In the genomic region with DNA sequence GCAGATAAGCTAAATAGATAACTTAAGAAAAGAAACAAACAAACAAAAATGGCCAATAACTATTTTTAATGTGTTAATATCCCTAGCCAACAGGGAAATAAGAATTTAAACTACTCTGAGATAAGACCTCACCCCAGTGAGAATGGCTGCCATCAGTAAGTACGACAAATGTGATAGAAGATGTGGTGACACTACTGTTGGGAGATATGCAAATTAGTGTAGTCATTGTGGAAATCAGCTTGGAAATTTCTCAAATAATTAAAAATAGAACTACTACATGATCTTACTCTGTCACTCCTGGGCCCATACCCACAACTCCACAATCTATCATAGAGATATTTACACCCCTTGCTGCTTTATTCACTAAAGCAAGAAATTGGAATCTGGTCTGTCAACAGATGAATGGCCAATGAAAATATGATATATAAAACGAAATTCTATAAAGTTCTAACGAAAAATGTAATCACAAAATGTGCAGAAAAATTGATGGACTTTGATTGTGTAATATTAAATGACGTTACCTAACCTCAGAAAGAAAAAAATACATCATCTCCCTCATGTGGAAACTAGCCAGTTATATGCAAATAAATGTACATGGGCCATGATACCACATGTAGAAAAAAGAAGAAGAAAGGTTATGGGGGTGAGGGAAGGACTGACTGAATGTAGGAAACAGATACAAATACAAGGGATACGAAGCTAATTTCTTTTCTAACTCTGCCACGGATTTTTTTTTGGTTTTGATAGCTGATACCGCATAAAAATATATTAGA, we compare ENCODE assay signal across 24 mouse cellular contexts.
"Had no signal": no experiment of that assay in that cellular context is flagged by ENCODE, and none has a peak within 500 bp of the region (broad histone marks: within the 10 kb centered on the region; RNA-seq: fewer than 3 reads in every experiment).

No protein-coding gene starts in this region.

- H3K9me3 ChIP-seq: heart, embryonic 10.5 days; heart, embryonic 12.5 days; hindbrain, embryonic 10.5 days; hindbrain, embryonic 12.5 days; hindbrain, embryonic 15.5 days; intestine, embryonic 15.5 days; limb, embryonic 10.5 days; limb, embryonic 12.5 days had no signal

- DNase-seq: gastrocnemius, postnatal 14 days; gastrocnemius, postnatal 36 days; heart, adult 18-20 months; heart, postnatal 10 days; heart, postnatal 4 days; kidney, adult 18-20 months; kidney, adult 8-10 months; kidney, postnatal 10 days; kidney, postnatal 25 days; kidney, postnatal 4 days; liver had no signal

- H3K36me3 ChIP-seq: heart, embryonic 10.5 days; heart, embryonic 12.5 days; hindbrain, embryonic 10.5 days; hindbrain, embryonic 12.5 days; hindbrain, embryonic 15.5 days; intestine, embryonic 15.5 days; limb, embryonic 10.5 days; limb, embryonic 12.5 days had no signal

- H3K27ac ChIP-seq: heart, embryonic 10.5 days; hindbrain, embryonic 10.5 days; hindbrain, embryonic 12.5 days; hindbrain, embryonic 15.5 days; hindbrain, postnatal 0 days; intestine, embryonic 15.5 days; layer of hippocampus, adult 2 months; left cerebral cortex, adult 2 months; limb, embryonic 10.5 days; limb, embryonic 12.5 days had no signal

- H3K4me1 ChIP-seq: hindbrain, embryonic 10.5 days; hindbrain, embryonic 12.5 days; hindbrain, embryonic 15.5 days; intestine, embryonic 15.5 days; limb, embryonic 10.5 days; limb, embryonic 12.5 days had no signal

- H3K9ac ChIP-seq: heart, embryonic 12.5 days; hindbrain, embryonic 12.5 days; hindbrain, embryonic 15.5 days; intestine, embryonic 15.5 days; limb, embryonic 12.5 days had no signal

- H3K4me3 ChIP-seq: heart, embryonic 10.5 days; heart, embryonic 12.5 days; hindbrain, embryonic 10.5 days; hindbrain, embryonic 12.5 days; hindbrain, embryonic 15.5 days; intestine, embryonic 15.5 days; layer of hippocampus, adult 2 months; left cerebral cortex, adult 2 months; limb, embryonic 10.5 days; limb, embryonic 12.5 days had no signal

- H3K27me3 ChIP-seq: heart, embryonic 12.5 days; hindbrain, embryonic 12.5 days; hindbrain, embryonic 15.5 days; intestine, embryonic 15.5 days; limb, embryonic 12.5 days had no signal

- ATAC-seq: hindbrain, postnatal 0 days; intestine, embryonic 15.5 days; intestine, postnatal 0 days had no signal

- H3K4me2 ChIP-seq: heart, embryonic 12.5 days; hindbrain, embryonic 12.5 days; hindbrain, embryonic 15.5 days; intestine, embryonic 15.5 days; limb, embryonic 12.5 days; liver, embryonic 11.5 days had no signal
